Mouse (Mus musculus) kidney, adult 2 months (tissue): ENCODE measurements around the gene Ccdc169.

Source experiments
- CTCF ChIP-seq: fragments of 200-500 bp; conservative IDR thresholded peaks from 2 replicates; pipeline ENCODE4 v1.5.1; 2011; ENCODE audit warnings: low read depth, mild to moderate bottlenecking, control low read depth, low read length, moderate library complexity, mixed read lengths; ENCODE audit not compliant: insufficient read depth, insufficient read length
- POLR2A ChIP-seq: fragments of 200-500 bp; IDR thresholded peaks from one replicate; pipeline ENCODE4 v1.6.1; 2011; ENCODE audit warnings: low read depth, low read length, control low read depth

GRCm38 (mm10) chr3:55129181-55129692 lies 7.9 kb upstream of the Ccdc169 start:
- no peak for TF ChIP-seq CTCF
- no peak for TF ChIP-seq POLR2A
